Mouse (Mus musculus) brain, embryonic 14.5 days (tissue): ENCODE results near the gene Gm13691.
"Not testable (repeated sequence)": the region's sequence is repeated elsewhere in the genome, so short reads cannot be mapped to it uniquely, and the experiment has no call there.

Experiments used
- CTCF ChIP-seq: fragments of 200-500 bp; IDR thresholded peaks from 2 replicates; pipeline ENCODE4 v1.5.1; 2012; ENCODE audit warnings: inconsistent platforms, mild to moderate bottlenecking, moderate library complexity, borderline replicate concordance; ENCODE audit not compliant: insufficient read depth, insufficient read length; ENCODE audit errors: extremely low read depth
- POLR2A ChIP-seq: fragments of 200-500 bp; IDR thresholded peaks from 2 replicates; pipeline ENCODE4 v1.6.1; 2012; ENCODE audit warnings: mild to moderate bottlenecking, inconsistent platforms, borderline replicate concordance; ENCODE audit not compliant: poor library complexity, insufficient read depth, insufficient read length, severe bottlenecking; ENCODE audit errors: extremely low read depth

- not testable (repeated sequence) for TF ChIP-seq CTCF, POLR2A
Observed at GRCm38 (mm10) chr2:83993639-83994255, 3.4 kb downstream of the Gm13691 start.
